Mouse (Mus musculus) cerebellum, adult 11-12 months (tissue): ENCODE results near the gene Pnpla1.

Experiments used
- DNase-seq: peaks from one replicate; pipeline ENCODE4 v3.0.0; 2022

Gene Pnpla1

DNA sequence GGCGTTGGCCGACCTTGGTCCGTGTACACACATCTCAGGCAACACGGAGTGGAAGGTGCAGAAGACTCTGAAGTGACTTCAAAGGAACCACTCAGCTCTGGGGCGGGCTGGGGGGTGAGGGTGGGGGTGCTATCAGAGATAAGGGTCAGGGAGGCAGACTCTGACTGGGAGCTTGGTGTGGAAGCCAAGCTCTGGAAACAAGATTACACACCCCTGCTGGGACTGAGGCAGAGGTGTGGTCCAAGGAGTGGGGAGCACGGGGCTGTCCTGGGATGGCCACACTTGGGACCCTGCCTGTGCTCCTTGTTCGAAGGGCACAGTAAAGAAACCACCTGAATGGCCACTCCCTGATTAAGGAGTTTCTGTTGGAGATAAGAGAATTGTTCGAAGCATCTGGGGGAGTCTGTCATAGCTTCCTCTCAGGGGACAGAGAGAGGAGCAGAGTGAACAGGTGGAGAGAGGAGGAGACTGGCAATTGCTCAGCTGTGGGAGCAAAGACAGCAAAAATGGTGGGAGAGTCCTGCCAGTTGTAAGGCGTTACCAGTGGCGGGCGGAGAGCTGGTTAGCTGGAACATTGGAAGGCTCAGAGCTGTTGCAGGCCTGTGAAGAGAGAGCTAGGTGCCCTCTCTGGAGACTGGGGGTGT is 11.1 kb upstream of the Pnpla1 start:
- no peak for DNase-seq

DNA sequence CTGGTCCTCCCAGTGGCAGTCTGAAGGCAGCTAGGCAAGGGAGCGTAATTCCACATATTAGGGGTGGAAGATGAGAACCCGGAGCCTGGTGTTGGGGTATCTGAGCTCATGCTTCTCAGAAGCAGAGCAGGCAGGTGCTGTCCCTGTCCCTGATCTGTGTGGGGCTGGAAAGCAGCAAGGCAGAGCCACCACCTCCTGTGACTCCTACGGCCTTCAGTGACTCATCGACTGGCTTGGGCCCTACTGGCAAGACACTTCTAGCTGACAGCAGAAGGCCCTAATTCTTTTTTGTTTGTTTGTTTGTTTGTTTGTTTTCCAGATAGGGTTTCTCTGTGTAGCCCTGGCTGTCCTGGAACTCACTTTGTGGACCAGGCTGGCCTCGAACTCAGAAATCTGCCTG is 7.7 kb upstream of the Pnpla1 start:
- DNase-seq, result no peak

DNA sequence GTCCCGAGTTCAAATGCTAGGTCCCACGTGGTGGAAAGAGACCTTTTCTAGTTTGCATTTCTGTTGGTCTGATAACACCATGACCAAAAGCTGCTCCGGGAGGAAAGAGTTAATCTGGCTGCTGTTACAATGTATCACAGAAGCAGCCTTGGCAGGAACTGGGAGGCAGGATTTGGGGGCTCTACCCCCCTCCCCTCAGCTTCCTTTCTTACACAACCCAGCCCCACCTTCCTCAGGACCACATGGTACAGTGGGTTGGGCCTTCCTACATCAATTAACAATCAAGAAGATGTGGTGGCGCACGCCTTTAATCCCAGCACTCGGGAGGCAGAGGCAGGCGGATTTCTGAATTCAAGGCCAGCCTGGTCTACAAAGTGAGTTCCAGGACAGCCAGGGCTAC is 3.8 kb upstream of the Pnpla1 start:
- no peak for DNase-seq

DNA sequence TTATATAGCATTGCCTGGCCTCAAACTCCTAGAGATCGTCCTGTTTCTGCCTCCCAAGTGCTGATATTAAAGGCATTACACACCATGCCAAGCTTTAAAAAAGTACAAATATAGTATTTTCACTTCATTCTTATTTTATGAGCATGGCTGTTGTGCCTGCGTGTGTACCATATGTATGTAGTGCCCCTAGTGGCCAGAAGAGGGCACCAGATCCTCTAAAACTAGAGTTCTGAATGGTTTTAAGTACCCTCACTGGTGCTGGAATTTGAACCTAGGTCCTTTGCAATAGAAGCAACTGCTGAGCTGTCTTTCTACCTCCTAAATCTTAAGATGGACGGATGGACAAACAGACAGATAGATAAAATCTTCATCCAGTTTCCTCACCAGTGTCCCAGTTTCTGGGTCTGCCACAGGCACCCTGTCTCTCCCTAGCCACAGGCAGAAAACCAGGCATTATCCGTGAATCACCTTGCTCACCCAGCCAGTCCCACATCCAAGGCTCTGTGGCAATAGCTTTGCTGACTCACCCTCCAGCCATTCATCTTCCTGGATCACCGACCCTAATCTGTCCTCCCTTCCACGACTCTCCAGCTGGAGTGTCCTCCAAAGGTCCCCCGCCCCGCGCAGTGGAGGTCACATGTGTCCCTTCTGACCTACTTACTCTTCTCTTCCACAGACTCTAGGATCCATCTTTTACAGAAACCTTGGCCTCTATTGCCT is 2.9 kb upstream of the Pnpla1 start:
- no peak for DNase-seq

DNA sequence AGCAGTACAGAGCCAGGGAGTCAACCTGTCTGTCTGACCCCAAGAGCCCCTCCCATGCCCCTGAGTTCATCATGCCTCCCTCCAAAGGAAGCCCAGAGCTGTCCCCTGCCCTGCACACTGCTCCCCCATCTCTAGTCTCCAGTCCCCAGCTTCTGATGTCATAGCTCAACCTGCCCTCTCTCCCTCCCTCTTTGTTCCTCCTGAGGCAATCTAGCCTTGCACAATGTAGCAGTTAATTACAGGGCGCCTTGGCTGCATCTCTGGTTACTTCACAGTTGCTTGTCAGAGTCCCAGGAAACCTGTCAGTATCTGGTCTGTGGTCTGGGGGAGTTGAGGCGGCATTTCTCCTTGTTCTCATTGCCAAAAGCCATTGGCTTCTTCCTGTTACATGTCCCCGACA is 2.2 kb upstream of the Pnpla1 start:
- no peak for DNase-seq

DNA sequence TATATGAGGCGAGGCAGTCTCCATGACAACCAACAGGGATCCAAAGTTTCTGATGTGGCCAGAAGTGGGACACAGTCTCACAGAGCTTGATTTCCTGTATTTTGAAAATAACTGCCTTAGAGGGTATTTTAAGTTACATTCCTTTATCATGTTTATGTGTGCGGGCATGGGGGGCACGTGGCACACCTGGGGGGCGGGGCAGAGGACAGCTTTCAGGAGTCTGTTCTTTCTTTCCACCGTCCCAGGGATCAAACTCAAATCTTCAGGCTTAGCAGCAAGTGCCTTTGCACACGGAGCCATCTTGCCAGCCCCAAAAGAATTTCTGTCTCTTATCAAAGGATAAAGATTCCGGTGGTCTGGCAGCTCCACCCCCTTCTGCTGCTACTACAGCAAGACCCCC is 5.7 kb downstream of the Pnpla1 start:
- DNase-seq, result no peak

DNA sequence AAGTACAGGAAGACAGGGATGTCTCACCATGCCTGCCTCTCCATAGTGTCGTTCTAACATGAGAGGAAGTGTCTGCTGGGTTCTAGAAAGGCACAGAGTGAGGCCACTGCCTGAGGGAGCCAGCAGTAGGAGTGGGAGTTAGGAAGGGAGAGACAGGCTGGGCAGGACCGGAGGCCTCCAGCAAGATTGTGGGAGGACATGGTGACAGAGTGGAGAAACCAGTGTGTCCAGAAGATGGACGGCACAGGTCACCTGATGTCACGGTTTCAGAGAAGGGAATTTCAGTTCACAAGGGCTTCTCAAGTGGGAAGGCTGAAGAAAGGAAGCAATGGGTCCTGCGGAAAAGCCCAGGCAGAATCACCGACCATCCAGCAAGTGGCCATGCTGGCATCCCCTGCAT is 6.3 kb downstream of the Pnpla1 start:
- DNase-seq, result no peak

DNA sequence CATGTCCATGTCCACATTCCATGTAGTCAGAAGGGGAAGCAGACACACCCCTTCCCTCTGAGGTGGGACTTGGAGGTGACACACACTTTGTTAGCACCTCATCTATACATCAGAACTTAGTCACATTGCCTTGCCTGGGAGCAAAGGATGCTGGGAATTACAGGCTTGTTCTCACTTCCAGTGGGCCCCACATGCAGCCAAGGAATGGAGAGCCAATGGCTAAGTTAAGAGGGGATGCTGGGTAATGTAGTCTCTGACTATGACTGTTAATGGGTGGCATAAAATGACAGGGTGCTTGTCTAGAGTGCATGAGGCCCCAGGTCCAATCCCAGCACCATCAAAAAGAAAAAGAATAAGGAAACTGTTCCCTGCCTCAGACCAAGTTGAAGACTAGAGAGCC is 8.7 kb downstream of the Pnpla1 start:
- DNase-seq, result no peak

DNA sequence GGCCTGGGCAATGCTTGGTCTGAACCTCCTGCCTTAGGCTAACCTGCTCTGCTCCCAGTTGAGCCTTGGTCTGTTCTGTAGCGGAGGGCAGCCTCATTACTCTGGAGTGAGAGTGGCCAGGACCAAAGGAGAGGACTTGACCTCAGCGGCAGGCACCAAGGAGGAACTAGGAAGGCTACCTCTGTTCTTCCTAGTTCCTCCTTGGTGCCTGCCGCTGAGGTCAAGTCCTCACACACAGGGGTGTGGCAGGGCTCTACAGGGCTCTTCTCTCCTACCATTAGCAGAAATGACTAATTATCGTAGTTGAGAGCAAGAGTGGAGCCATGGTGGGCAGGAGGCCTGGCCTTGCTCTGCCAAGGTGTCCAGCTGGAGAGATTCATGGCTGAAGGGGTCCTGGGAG is 9.2 kb downstream of the Pnpla1 start:
- DNase-seq, result no peak

DNA sequence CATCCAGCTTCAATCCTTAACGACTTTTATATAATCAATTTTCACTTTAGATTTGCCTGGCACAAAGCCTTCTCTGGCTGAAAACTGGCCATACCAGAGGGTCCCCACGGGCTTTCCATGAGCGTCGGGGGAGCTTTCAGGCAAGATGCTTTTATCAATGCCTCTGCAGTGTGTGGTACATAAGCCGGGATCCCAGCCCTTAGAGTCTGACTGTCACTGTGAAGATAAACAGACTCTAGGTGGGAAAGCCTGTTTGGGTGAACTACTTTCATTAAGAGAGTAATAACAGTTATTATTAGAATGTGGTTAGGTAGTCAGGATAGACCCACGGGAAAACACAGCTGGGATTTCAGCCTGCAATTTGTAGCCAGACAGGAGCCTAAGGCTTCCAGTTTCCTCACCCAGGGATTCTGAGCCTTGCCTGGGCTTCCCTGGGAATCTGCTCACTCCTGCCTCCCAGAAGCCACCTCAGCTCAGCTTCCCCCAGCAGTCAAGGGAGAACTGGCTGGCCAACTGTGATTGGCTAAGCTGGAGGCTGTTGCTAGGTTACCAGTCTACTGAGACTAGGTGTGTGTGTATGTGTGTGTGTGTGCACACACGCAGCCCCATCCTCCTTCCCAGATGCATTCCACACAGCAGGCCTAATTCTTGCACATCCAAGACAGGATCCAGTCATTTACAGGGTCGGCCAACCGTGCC is 11.3 kb downstream of the Pnpla1 start:
- DNase-seq, result no peak

DNA sequence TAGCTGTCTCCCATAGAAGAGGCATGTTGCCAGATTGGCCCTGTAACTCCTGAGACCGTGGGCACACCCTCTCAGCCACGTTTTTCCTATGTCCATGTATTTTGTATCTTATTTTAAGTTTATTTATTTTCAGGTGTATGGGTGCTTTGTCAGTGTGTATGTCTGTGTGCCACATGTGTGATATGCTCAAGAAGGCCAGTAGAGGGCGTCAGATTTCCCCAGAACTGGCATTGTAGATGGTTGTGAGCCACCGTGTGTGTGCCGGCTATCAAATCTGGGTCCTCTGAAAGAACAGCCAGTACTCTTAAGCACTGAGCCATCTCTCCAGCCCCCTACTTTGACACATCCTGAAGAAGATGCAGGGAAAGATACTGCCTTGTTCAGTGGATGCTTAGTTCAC is 12.2 kb downstream of the Pnpla1 start:
- no peak for DNase-seq

DNA sequence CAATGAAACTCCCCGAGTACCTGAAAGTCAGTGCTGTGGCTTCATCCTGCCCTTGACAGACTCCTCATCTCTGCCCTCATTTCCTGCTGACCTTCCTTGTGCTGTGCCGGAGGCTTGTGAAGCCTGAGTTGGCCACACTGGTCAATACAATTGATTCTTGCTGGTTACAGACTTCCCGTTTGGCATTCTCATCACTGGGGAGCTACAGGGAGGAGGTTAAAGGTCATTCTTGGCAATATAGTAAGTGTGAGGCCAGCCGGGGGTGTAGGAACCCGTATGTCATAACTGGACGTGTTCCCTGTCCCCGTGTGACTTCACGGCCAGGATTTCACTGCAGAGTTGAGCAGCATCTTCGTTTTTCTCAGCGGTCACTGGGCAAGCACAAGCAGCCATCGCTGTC is 13.6 kb downstream of the Pnpla1 start:
- no peak for DNase-seq

DNA sequence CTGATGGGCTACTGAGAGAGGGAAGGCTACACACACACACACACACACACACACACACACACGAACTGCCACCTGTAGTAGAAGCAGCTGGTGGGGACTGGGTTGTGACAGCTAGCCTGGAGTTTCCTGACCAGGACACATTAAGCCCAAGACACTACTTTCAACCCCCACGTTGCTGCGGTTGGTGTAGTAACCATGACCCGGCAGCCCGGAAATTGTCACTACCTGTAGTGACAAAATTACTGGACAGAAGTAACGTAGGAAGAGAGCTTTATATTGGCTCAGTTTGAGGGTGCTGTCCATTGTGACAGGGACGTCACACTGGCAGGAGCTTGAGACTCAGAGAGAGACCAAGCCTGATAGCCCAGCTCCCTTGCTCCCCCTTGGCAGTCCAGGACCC is 14.1 kb downstream of the Pnpla1 start:
- DNase-seq, result no peak

DNA sequence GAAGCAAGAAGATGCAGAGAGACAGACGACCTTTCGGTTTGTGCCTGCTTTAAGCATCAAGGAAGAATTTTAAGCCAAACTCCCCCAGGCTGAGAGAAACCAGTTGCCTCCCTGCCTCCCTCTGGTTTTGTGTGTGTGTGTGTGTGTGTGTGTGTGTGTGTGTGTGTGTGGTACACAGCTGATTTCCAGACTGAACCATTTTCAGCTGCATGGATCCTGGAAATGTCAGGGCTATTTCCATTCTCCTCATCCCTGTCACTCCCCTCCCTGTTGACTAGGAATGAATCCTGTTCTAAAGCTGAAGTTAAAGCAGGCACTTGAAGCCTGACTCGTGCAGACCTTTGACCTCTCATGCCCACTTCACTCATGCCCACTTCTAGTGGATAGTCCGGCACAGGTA is 16.0 kb downstream of the Pnpla1 start:
- no peak for DNase-seq

DNA sequence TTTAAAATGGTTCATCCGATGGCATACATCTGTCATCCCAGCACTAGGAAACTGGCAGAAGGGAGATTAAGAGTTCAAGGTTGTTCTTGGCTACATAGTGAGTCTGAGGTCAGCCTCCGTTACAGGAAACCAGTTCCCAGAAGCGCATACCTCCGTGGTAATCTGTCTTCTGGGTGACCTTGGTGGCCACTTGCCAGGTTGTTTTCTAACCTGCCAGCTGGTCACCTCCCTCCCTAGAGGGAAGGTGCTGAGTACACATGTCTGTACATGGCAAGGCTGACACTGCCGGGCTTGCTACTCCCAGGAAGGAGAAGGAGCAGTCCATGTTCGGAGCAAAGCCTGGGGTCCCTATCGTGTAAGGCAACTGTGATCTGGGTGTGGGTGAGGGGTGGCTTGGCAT is 16.6 kb downstream of the Pnpla1 start:
- peak; percentile 33 for DNase-seq

DNA sequence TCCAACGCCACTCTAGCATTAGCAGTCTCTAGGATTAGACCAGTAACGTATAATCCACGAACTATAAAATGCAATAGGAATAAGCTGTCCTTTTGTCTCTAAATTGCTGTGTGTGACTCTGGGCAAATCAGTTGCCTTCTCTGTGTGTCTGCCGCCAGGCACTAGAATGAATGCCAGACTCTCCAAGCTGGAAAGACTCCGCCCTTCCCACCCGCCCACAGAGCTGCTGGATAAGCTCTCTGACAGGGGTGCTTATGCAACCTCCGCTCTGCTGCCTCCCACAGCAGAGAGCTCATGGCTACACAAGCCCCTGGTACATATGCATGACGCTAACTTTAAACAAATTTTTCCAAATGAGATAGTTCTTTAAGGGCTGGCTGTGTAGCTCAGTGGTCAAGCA is 17.1 kb downstream of the Pnpla1 start:
- DNase-seq, result no peak

DNA sequence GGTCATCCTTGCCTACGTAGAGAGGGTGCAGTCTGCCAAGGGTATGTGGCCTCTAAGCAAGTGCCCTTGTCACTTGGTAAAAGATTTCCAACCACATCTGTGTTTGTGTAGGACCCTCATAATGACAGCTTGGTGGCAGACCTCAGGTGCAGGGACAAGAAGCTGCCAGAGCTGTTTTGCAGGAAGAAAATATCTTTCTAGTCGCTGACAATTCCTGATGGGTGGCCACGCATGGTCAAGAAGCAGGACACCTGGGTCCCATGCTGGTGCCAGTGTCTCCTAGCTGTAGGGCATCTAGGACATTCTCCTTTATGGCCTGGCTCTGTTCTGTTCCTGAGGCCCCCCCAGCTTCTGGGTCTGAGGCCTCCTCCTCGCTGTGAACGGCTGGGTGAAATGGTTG is 18.1 kb downstream of the Pnpla1 start:
- DNase-seq, result no peak

DNA sequence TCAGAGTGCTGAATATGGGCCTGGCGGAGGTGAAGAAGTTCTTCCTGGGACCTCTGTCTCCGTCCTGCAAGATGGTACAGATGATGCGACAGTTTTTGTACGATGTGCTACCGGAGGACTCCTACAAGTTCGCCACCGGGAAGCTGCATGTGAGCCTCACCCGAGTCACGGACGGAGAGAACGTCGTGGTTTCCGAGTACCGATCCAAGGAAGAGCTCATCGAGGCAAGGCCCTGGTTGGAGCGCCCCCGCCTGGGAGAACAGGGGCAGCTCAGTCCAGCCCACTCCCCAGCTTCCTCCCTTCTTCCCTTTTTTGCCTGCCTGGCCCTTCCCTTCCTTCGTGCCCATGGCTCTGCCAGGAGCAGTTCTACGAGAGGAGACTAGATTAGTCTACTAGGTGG is 18.6 kb downstream of the Pnpla1 start:
- no peak for DNase-seq

DNA sequence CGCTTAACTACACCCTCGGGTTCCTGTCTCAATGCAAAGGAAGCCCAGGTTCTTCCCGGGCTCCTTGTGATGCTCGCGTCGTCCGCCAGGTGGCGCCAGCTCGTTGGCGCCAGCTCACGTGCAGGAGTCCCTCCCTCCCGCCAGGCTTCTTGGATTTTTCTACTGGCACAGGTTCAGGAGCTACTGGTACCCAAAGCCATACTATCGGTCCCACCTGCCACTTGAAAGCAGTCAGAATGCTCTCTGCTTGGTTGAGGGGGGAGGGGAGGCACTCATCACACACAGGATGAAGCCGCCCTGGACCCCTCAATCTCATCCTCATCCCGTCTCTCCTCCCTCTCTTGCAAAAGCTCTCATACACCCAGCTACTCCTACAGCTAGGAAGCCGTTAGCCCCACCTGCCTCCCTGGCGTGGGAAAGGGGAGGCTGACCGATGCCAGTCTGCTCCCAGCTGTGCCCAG is 21.8 kb downstream of the Pnpla1 start:
- DNase-seq, result peak; percentile 58

DNA sequence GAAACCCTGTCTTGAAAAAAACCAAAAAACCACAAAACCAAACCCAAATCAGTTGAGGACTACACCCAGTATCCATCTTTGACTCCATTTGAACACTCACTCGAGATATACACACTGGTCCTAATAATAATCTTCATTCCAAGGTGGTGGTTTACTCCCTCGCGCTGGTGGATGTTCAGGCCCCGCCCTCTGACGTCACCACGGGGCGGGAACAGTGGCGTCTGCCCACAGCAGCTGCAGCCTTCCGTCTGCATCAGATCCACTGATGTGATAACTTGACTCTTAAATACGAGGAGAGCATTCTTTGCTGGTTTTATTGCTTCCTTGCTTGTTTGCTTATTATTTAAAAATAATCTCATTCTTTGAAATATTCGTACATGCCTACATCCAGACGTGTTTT is 24.1 kb downstream of the Pnpla1 start:
- no peak for DNase-seq

DNA sequence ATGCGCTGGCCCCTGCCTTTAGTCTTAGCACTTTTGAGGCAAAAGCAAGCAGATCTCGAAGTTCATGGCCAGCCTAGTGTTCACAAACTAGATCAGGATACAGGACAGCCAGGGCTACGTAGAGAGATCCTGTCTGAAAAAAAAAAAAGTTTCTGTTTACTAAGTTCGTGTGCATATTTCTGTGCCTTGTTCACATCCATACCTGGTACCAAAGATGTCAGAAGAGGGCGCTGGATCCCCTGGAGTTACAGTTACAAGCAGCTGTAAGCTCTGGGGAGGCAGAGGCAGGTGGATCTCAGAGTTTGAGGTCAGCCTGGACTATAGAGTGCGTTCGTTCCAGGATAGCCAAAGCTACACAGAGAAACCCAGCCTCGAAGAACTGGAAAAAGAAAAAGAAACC is 24.6 kb downstream of the Pnpla1 start:
- no peak for DNase-seq

DNA sequence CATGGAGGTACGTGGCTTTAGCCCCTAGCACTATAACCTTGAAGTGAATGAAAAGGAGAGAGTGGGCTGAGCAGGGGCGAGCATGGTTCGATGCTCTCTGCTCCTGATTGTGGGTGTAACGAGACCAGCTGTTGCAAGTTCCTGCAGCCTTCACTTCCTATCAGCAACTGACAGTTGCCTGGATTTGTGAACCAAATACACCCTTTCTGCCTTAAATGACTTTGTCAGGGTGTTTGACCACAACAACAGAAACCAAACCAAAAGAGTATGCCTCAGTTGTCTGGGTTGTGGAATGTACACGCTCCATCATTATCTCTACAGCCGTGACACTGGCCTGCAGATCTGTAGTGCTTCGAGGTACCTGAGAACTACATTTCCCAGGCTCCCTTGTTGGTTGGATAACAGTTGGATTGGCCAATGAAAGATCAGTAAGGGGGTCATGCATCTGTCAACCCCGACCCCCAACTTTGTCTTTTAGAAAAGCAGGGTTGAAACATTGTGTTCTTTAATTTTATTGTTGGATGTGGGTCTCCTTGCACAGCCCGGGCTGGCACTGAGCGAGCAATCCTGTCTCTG is 25.8 kb downstream of the Pnpla1 start:
- no peak for DNase-seq

DNA sequence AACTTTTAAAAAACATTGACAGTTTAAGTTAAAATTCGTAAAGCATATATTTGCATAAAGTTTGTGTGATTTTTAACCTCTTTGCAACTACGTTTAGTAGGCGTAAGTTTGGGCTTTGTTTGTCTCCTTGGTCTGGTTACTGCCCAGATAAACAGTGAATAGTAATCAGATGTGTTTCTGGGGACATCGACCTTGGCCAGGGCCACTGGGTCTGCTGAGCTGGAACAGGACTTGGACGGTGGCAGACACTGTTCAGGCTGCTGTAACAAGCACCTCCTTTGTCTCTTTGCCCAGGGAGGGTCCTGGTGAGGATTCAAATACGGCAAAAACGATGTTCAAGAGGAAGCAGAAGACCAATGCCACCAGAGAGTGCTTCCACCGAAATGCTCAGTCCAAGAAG is 27.0 kb downstream of the Pnpla1 start:
- DNase-seq, result no peak

DNA sequence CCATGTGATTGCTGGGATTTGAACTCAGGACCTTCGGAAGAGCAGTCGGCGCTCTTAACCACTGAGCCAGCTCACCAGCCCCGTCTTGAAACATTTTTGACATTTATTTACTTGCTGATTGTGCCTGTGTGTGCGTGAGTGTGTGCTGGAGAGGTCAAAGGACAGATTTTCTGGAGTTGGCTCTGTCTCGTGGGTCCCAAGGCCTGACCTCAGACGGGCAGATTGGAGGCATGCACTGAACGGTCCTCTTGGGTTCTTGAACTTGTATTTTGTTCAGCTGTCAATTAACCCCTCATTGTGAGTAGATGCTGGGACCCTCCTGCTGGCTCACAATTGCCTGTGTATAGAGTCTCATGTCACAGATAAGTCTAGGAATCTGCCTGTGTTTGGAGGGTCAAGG is 28.1 kb downstream of the Pnpla1 start:
- no peak for DNase-seq
